Mouse (Mus musculus) cerebellum, postnatal 10 days (tissue): ENCODE data around the gene Zfp932.
"Not testable (repeated sequence)": the region's sequence is repeated elsewhere in the genome, so short reads cannot be mapped to it uniquely, and the experiment has no call there.

Experiments
- DNase-seq, 2 experiments: peaks; one replicate each; pipeline ENCODE4 v3.0.0; 2021; ENCODE audit warnings: mixed read lengths in 2 of 2

Gene Zfp932

GRCm38 (mm10) chr5:109996026-109996937, at the start of gene Zfp932:
Zfp932 (plus strand) TSS chr5:109996521.
- peak; percentile 81 to 87 for DNase-seq

GRCm38 (mm10) chr5:109950281-109950680, 46.0 kb upstream of the Zfp932 start:
- no peak for DNase-seq

- not testable (repeated sequence) for DNase-seq
These were observed 15.6 kb upstream of the Zfp932 start for GRCm38 (mm10) chr5:109980743-109981142.

GRCm38 (mm10) chr5:109995461-109995860, 860 bp upstream of the Zfp932 start:
- peak in 1 of 2 experiments; percentile 6 for DNase-seq

- peak; percentile 12 to 22 for DNase-seq
These were observed 19.5 kb downstream of the Zfp932 start for GRCm38 (mm10) chr5:110015775-110016174.

- no peak for DNase-seq
These were observed 27.0 kb downstream of the Zfp932 start for GRCm38 (mm10) chr5:110023273-110023672.

- DNase-seq: peak; percentile 78 to 80
These were observed 27.5 kb downstream of the Zfp932 start for GRCm38 (mm10) chr5:110023694-110024427.

- peak; percentile 86 to 87 for DNase-seq
These were observed 61.5 kb downstream of the Zfp932 start for GRCm38 (mm10) chr5:110057637-110058408.
